Mouse (Mus musculus): ENCODE data around the gene Uba6.

The Uba6 gene

GRCm38 (mm10) chr5:86071538-86071937 is 101.1 kb downstream of the Uba6 start, which contains the start of gene Stap1:
Gene Stap1 (plus strand): TSS chr5:86071746.
- DNase-seq, result no peak

GRCm38 (mm10) chr5:86069121-86069520 is 103.5 kb downstream of the Uba6 start:
- no peak for DNase-seq

GRCm38 (mm10) chr5:86068451-86068850 is 104.2 kb downstream of the Uba6 start:
- no peak for DNase-seq

GRCm38 (mm10) chr5:86066551-86066929 is 106.1 kb downstream of the Uba6 start:
- DNase-seq, result peak; percentile 88

GRCm38 (mm10) chr5:86065876-86066550 is 106.6 kb downstream of the Uba6 start:
- no peak for DNase-seq

GRCm38 (mm10) chr5:86065101-86065875 is 107.3 kb downstream of the Uba6 start, which contains the start of gene Cenpc1:
Gene Cenpc1 (minus strand): TSS chr5:86065583.
- DNase-seq, result peak; percentile 97

GRCm38 (mm10) chr5:86063501-86063900 is 109.1 kb downstream of the Uba6 start:
- DNase-seq, result no peak
